Mouse (Mus musculus) hindbrain, embryonic 16.5 days (tissue): ENCODE measurements around the gene Smap2. TPM values are rescaled to one million over a fixed set of nuclear protein-coding genes. Genes with fewer than 3 reads are reported as not detected.

Experiments
- ATAC-seq: fragments of 200-750 bp; cut with Nextera tagmentation; 2 replicates; pipeline ENCODE4 v1.8.0; 2017; ENCODE audit warnings: moderate TSS enrichment, moderate library complexity
- H3K27ac ChIP-seq: fragments of 300-500 bp; sonication (generic); 2 replicates; pipeline ENCODE4 v1.5.1; 2014; ENCODE audit warnings: low read depth, mild to moderate bottlenecking, control low read depth, low read length, moderate library complexity
- H3K27me3 ChIP-seq: fragments of 300-500 bp; sonication (generic); replicated peaks from 2 replicates; pipeline ENCODE4 v1.6.1; 2014; ENCODE audit warnings: low read length; ENCODE audit not compliant: control insufficient read depth, insufficient read depth
- H3K36me3 ChIP-seq: fragments of 300-500 bp; sonication (generic); 2 replicates; pipeline ENCODE4 v1.6.1; 2014; ENCODE audit warnings: mild to moderate bottlenecking, low read length, moderate library complexity, mixed read lengths; ENCODE audit not compliant: control insufficient read depth, insufficient read depth
- H3K4me1 ChIP-seq: fragments of 300-500 bp; sonication (generic); 2 replicates; pipeline ENCODE4 v1.6.1; 2014; ENCODE audit warnings: low read depth, low read length; ENCODE audit not compliant: control insufficient read depth, insufficient read depth
- H3K4me2 ChIP-seq: fragments of 300-500 bp; sonication (generic); 2 replicates; pipeline ENCODE4 v1.6.1; 2014; ENCODE audit warnings: mild to moderate bottlenecking, low read length, control low read depth, moderate library complexity
- H3K4me3 ChIP-seq: fragments of 300-500 bp; sonication (generic); 2 replicates; pipeline ENCODE4 v1.5.1; 2014; ENCODE audit warnings: mild to moderate bottlenecking, low read length, control low read depth, moderate library complexity
- H3K9ac ChIP-seq: fragments of 300-500 bp; sonication (generic); 2 replicates; pipeline ENCODE4 v1.6.1; 2014; ENCODE audit warnings: low read depth, mild to moderate bottlenecking, control low read depth, low read length, moderate library complexity
- H3K9me3 ChIP-seq: fragments of 300-500 bp; sonication (generic); 2 replicates; pipeline ENCODE4 v1.6.1; 2014; ENCODE audit warnings: mild to moderate bottlenecking, low read length, moderate library complexity; ENCODE audit not compliant: control insufficient read depth
- WGBS: fragments of 180-500 bp; shearing (Covaris S2); extraction: QIAGEN DNeasy Blood & Tissue Kit; methylation state at CpG from one replicate; pipeline ENCODE4 v1.1.7; 2014; 5-methylcytosine and 5-hydroxymethylcytosine counted together
- polyA plus RNA-seq: library from polyadenylated mRNA; unstranded; fragments of >200 nt; fragmentation: Nextera tagmentation; extraction: Ambion mirVana; gene quantifications from 2 replicates; pipeline ENCODE4 v1.2.1, GENCODE M21; 2015

Smap2 gene
- polyA plus RNA-seq, 1 experiment from 2014 or later, result 40.9 TPM

GRCm38 (mm10) chr4:121025681-121026080 lies 8.6 kb upstream of the Smap2 start:
- WGBS, result 74% methylated on average over 2 of the region's 2 CpGs
- H3K27me3 ChIP-seq, result no peaks in the 10 kb centered on the region
- no peak overlapping the region for H3K9ac ChIP-seq
- no peaks in the 10 kb centered on the region for H3K36me3 ChIP-seq
- no peaks in the 10 kb centered on the region for H3K9me3 ChIP-seq
- ATAC-seq, result no peak
- H3K4me1 ChIP-seq, result no peaks in the 10 kb centered on the region
- no peak overlapping the region for H3K4me2 ChIP-seq
- H3K4me3 ChIP-seq, result no peak overlapping the region
- no peak overlapping the region for H3K27ac ChIP-seq

DNA sequence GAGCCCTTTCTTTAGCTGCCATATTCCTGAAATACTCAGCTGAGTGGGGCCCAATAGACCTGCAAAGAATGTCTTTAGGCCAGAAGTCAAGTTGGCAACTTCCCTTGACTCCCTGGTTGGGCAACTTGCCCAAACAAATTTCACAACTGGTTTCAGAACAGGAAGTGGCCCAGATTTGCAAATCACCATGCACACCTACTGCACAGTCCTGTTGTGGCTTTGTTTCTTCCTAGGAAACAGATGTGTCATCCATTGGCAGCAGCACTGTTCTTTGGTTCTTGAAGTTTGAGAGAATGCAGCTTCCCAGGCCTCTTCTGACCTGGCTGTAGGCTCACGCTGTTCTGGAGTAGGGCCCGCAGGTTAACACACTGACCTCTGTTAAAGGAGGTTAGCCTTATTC lies 6.9 kb upstream of the Smap2 start:
- Histone ChIP-seq H3K36me3 (no peaks in the 10 kb centered on the region), H3K9ac (no peak overlapping the region), H3K27me3 (no peaks in the 10 kb centered on the region), H3K9me3 (no peaks in the 10 kb centered on the region), H3K4me3 (no peak overlapping the region), H3K4me1 (no peaks in the 10 kb centered on the region), H3K4me2 (no peak overlapping the region), H3K27ac (no peak overlapping the region)
- no peak for ATAC-seq
- 87% methylated on average over 2 of the region's 2 CpGs for WGBS

DNA sequence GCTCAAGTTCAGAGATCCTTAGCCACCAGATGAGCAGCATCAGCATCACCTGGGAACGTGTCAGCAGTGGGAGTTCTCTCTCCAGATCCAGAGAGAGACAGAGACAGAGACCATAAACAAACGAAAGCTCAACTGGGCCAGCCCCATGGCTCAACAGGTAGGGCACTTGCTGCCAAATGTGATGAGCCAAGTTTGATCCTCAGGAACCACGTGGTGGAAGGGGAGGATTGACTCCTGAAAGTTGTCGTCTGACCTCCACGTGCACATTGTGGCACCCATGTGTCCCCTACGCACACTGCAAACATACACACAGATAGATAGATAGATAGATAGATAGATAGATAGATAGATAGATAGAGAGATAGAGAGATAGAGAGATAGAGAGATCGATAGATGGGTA lies 6.4 kb upstream of the Smap2 start:
- no peak overlapping the region for H3K27ac ChIP-seq
- no peaks in the 10 kb centered on the region for H3K9me3 ChIP-seq
- no peak overlapping the region for H3K9ac ChIP-seq
- H3K4me2 ChIP-seq, result no peak overlapping the region
- no peak for ATAC-seq
- WGBS, result 87% methylated on average over 7 of the region's 7 CpGs
- no peaks in the 10 kb centered on the region for H3K36me3 ChIP-seq
- H3K4me3 ChIP-seq, result no peak overlapping the region
- H3K27me3 ChIP-seq, result no peaks in the 10 kb centered on the region
- no peaks in the 10 kb centered on the region for H3K4me1 ChIP-seq

DNA sequence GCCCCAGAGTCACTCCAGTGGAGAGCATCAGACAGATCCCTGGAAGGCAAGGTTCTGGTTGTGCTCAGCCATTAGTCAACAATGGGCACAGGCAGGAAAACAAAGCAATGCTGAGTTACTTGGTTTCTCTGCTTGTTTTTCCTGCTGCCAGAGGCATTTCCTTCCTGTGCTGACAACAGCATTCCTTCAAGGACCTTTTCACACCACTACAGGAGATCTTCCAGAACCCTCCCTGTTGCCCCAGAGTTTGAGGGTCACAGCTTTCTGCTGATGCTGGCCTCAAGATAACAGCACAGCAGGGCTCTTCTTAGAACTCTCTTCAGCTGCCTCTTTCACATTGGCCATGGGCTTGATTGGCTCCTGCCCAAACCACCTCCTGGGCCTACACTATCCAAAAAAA lies 4.9 kb upstream of the Smap2 start:
- Histone ChIP-seq H3K36me3 (no peaks in the 10 kb centered on the region), H3K4me2 (no peak overlapping the region), H3K9me3 (no peaks in the 10 kb centered on the region), H3K27ac (no peak overlapping the region), H3K4me1 (no peaks in the 10 kb centered on the region), H3K27me3 (no peaks in the 10 kb centered on the region), H3K4me3 (no peak overlapping the region), H3K9ac (no peak overlapping the region)
- no peak for ATAC-seq

- no peak overlapping the region for H3K27ac ChIP-seq
- H3K27me3 ChIP-seq, result no peaks in the 10 kb centered on the region
- no peak overlapping the region for H3K4me3 ChIP-seq
- 68% methylated on average over 10 of the region's 10 CpGs for WGBS
- no peak for ATAC-seq
- no peaks in the 10 kb centered on the region for H3K9me3 ChIP-seq
- H3K4me1 ChIP-seq, result peaks cover 6% of the 10 kb centered on the region
- H3K9ac ChIP-seq, result no peak overlapping the region
- no peaks in the 10 kb centered on the region for H3K36me3 ChIP-seq
- H3K4me2 ChIP-seq, result no peak overlapping the region
These were observed 3.2 kb upstream of the Smap2 start for GRCm38 (mm10) chr4:121020040-121020790.

DNA sequence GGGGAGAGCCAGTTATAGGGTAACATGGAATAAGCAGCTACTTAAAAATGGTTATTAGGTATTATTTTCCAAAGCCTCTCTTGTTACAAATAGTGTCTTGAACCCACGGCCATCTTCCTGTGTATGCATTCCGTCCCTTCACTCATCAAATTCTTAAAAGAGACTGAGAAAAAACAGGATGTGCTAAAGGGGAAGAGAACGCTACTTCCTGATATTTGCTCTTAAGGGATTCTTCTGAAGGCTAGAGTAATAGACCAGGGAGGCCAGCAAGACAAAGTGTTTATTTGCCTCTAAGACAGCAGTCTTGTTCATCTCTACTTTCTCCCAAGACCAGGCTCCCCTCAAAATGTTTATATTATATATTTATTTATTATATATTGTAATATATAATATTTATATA lies 1.2 kb upstream of the Smap2 start:
- WGBS, result 89% methylated on average over 3 of the region's 3 CpGs
- Histone ChIP-seq H3K4me2 (no peak overlapping the region), H3K4me1 (peaks cover 15% of the 10 kb centered on the region), H3K9ac (no peak overlapping the region), H3K9me3 (no peaks in the 10 kb centered on the region), H3K27ac (no peak overlapping the region), H3K4me3 (no peak overlapping the region), H3K27me3 (no peaks in the 10 kb centered on the region), H3K36me3 (no peaks in the 10 kb centered on the region)
- no peak for ATAC-seq

DNA sequence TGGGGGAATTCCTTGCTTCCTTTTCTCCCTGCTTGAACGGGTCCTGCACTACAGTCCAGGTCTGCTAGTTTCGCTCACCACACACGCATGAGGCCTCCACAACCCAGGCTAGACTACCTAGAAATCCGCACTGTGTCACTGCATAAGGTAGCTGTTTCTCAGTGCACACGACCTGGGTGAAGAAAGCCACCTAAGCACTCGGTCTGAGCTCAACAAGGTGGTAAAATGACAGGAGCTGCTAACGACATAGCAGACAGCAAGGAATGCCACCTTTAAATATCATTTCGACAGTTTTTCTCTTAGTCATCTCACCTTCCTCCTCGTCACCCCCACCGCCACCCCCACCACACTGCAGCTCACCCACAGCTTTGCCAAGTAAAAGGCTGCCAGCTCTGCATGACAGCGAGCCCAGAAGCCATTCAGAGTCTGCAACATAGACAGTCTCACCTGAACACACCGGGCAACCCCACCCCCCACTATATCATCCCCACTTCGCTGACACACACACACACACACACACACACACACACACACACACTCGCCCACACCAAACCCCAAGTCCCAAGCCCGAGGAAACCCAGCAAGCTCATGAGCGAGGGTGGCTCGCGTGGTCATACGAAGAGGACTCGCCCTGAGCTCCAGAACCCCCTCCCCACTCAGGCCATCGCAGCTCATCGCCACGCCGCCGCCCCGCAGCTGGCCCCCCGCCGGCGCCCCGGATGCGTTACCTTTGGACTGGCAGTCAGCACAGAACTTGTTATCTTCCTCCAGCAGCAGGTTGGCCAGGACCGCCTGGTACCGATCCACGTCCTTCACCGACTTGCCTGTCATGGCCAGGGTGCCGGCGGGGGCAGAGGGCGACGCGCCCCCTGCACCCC lies 787 bp downstream of the Smap2 start:
- H3K27ac ChIP-seq, result peak overlapping the region; percentile 80
- ATAC-seq, result peak; percentile 41
- H3K4me3 ChIP-seq, result peak overlapping the region; percentile 99
- H3K9ac ChIP-seq, result peak overlapping the region; percentile 93
- H3K9me3 ChIP-seq, result no peaks in the 10 kb centered on the region
- H3K4me2 ChIP-seq, result peak overlapping the region; percentile 74
- H3K36me3 ChIP-seq, result no peaks in the 10 kb centered on the region
- WGBS, result 4% methylated on average over 40 of the region's 40 CpGs
- H3K27me3 ChIP-seq, result no peaks in the 10 kb centered on the region
- H3K4me1 ChIP-seq, result peaks cover 15% of the 10 kb centered on the region

DNA sequence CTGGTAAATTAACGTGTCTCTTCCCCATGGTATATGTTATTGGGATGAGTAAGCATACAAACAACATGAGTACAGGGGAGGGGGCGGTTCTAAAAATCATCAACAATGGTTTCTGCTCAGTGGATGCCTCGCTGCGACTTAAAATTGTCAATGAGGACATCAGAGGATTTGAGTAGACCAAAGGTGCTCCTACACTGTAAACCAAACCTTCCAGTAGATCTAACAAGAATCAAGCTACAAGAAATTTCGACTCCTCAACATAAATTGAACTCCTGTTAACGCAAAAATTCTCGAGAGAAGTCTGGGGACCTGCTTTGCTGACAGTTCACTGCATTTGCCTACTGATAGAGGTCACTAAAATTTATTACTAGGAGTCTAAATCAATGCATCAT lies 1.8 kb downstream of the Smap2 start:
- H3K9ac ChIP-seq, result no peak overlapping the region
- no peak for ATAC-seq

DNA sequence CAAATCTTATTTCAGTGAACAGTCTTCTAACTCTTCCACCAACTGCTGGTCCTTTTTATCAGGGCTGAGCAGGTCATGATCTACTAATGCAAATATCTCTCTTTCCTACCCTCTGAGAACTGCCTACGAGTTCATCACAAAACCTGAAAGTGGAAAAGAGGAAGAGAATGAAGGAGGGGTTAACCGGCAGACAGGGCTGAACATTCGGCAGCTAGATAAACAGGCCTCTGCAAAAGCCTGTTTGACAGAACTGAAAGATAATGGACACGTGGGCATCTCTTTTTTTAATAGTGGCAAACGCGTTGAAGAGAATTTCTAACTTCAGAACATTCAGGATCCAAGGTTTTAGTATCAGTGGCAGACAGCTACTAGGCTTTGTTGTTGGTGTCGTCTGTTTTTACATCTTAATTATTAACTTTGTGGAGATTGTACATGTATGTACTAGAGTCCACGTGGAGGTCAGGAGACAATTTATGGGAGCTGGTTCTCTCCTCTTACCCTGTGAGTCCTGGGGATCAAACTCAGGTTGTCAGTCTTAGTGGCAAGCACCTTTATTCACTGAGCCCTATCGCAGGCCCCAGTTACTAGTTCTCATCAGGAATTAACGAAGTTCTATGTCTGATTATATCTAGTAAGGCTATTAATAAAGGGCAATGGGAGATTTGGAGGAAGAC lies 2.3 kb downstream of the Smap2 start:
- no peak overlapping the region for H3K9ac ChIP-seq
- ATAC-seq, result no peak
- H3K4me2 ChIP-seq, result peak overlapping the region; percentile 74
- no peaks in the 10 kb centered on the region for H3K9me3 ChIP-seq
- H3K27ac ChIP-seq, result no peak overlapping the region
- peaks cover 15% of the 10 kb centered on the region for H3K4me1 ChIP-seq
- H3K4me3 ChIP-seq, result no peak overlapping the region
- H3K36me3 ChIP-seq, result no peaks in the 10 kb centered on the region
- WGBS, result 85% methylated on average over 10 of the region's 10 CpGs
- no peaks in the 10 kb centered on the region for H3K27me3 ChIP-seq

More for the DNA sequence above, 1.8 kb downstream of the Smap2 start:
- H3K4me1 ChIP-seq, result peaks cover 15% of the 10 kb centered on the region
- H3K4me2 ChIP-seq, result peak overlapping the region; percentile 74
- WGBS, result 78% methylated on average over 7 of the region's 7 CpGs
- no peak overlapping the region for H3K27ac ChIP-seq
- H3K27me3 ChIP-seq, result no peaks in the 10 kb centered on the region
- peak overlapping the region; percentile 99; the same call in 1 of the 2 replicates for H3K4me3 ChIP-seq
- no peaks in the 10 kb centered on the region for H3K9me3 ChIP-seq
- no peaks in the 10 kb centered on the region for H3K36me3 ChIP-seq
